Mouse (Mus musculus): ENCODE results near the gene Ube2r2.

Gene Ube2r2

DNA sequence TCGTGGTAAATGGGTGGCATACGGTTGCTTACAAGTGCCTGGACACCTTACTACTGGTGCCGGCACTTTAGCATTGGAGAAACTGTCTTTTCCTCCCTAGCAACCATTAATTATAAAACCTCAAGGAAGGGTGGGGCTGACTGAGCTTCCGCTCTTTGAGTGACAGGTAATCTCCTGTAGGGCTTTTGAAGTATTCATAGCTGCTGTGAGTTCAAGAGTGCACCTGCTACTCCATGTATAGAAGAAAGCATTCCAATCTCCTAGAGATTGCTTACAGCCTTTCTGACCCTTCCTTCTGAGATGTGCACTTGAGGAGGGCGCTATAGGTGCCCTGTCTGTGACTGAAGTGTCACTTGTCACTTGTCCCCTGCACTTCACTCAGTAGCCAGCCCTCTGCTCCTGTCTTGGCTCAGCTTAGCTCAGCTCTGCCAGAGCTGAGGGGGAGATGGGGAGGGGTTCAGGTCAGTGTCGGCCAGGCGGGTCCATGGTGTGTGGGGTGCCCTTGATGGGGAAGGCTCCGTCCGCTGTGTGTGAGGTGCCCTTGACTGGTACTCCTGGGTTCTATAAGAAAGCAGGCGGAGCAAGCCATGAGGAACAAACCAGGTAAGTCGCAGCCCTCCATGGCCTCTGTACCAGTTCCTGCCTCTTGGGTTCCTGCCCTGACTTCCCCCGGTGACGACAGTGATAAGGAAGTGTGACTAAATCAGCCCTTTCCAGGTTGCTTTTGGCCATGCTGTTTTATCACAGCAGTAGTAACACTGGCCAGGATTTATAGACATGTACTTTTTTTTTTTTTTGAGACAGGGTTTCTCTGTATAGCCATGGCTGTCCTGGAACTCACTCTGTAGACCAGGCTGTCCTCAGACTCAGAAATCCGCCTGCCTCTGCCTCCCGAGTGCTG lies 44.5 kb downstream of the Ube2r2 start:
- no peak for DNase-seq

DNA sequence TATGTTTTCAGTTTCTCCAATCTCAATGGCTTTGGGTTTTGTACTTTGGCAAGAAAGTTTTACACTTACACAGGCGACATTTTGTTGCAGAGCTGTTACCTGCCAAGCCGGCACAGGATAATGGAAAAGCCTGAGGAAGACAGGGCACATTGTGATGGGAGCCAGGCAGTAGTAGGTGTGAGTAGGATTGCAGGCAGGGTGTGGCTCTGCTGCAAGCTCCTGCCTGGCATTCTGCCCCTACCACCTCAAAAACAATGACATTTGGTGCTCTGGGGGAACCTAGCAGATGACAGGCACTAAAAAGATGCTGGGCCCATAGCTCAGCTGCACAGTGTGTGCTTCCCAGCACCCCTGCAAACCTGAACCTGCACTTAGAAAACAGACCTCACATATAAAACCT lies 54.3 kb downstream of the Ube2r2 start:
- no peak for DNase-seq

DNA sequence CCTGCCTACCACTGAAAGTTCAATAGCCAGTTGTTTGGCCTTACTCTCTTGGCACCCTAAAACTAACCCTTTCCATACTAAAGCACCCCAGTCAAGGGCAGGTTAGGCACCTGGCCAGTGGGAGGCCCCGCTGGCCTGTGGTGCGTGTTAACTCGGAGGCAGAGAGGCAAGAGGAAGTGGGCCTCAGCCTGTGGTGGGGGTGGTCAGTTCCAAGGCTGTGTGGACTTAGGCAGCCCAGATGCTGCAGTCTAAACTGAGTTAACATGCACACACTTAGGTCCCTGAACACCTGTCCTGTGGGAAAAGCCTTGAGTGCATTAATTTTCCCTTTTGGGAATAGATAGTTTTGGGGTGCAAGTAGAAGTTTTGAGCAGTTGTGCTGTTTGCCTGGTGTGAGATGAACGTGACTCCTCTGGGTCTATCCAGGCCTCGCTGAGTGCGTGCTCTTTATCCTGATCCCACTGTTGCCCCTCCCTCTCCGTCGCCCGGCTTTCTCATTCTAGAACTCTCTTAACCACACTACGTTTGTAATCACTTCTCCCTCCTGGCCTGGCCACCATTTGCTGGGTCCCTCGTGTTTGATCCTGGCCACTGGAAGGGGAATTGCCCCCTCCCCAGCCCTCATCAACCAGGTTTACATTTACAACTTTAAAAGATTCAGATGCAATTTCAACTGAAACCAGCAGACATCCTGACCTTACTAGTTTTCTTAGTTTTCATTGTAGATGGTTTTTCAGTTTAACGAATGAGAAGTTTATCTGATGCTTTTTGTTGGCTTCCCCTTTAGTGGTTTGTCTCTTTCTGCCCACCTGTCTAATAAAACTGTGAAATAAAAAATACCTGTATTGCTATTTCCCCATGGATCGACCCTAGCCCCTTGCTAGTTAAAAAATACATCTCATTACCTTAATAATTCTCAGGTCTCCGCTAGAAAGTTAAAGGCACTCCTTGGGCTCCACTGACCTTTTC lies 57.3 kb downstream of the Ube2r2 start:
- no peak for DNase-seq

DNA sequence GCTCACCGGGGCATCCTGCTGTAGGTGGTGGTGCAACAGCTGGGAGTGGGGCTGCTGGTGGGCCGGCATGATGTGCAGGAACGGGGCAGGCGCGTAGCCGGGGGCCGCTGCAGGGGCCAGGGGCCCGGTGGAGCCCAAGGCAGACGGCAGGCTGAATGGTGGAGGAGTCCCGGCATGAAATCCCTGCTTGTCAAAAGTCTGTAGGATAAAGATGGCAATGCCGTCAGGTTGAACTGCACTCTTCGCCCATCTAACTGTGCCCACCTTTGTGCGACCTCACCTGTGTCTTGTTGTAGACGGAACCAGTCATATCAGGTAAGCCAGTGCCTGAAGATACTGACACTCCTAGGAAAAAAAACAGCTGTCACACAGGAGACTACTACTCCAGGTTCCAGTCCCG lies 59.8 kb downstream of the Ube2r2 start:
- no peak for DNase-seq

DNA sequence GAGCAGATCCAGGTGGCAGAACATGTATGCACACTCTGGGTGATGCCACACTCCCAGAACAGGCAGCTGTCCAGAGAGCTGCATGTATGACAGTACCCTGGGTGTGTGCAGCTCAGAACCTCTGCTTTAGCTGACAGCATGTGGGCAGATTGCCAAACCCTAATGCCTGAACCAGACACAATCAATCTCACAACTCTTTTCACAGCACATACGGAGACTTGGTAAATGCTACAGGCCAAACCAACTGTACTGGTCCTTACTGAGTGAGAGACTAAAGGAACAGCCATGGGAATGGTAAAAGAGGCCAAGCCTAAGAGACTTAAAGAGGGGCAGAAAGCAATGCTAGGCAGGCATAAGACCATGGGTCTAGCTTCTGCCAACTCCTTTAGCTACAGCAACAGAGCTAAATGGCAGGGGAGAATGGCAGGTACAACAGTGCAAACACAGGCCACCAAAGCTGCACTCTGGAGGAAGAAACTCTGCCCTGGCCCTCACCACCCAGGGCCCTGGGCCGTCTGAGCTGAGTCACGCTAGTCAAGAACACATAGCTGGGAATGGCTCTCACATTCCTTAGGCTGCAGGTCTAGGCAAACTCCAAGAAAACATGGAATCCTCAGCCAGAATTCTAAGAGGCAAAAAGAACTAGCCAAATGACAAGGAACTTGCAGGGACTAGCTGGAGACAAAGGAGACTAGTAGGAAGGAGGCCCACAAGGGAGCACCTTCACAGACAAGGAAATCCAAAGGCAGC lies 61.5 kb downstream of the Ube2r2 start:
- DNase-seq = peak; percentile 41 to 53

DNA sequence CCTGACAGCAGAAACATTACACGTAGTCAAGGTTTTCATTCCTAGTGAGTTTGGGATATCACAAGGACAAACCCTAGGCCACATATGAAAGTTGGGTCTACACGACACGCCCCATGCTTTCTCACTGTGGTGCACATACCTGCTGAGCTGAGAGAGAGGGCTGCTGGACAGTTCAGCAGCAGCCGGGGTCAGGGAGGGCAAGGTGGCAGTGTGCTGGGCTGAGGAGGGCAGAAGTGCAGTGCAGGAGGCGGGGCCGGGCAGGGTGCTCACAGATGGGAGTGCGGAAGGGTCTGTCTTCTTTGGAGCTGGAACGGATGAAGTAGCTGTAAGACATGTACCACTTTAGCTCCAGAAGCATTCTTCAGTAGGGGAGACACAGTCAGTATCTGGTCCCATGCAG lies 66.6 kb downstream of the Ube2r2 start:
- DNase-seq = no peak

DNA sequence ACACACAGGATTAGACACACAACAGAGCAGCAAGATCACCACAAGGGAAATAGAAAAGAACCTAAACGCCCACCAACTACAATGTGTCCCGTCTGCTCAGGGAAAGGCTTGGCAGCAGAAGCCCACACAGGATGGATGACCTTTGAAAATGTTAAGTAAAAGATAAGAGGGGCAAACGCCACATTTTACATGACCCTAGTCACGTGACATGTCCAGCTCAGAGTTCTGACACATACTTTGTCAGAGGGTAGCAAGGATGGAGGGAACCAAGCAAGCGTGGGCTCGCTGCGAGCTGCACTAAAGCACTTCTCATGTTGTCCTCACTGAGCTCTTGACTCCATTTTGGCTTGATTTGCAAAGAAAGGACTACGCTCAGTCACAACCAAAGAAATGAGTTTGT lies 70.2 kb downstream of the Ube2r2 start:
- DNase-seq = no peak

DNA sequence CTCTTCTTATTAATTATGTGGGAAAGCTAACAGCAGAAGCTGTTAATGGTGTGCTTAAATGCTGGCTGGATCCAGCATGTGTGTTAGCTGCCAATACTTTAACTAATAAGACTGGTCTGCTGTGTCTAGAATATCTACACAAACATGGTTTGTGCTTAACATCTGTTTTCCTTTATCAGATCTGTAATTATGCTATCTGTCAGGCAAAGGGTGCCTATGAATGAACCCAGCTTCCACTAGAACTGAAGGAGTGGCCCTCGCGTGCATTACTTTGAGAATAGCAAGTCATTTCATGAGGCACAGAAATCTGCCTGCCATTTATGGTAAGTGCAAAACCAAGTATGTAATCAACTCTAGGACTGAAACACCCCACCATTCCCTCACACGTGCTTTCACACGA lies 72.5 kb downstream of the Ube2r2 start:
- peak in 1 of 2 experiments; percentile 32 for DNase-seq

DNA sequence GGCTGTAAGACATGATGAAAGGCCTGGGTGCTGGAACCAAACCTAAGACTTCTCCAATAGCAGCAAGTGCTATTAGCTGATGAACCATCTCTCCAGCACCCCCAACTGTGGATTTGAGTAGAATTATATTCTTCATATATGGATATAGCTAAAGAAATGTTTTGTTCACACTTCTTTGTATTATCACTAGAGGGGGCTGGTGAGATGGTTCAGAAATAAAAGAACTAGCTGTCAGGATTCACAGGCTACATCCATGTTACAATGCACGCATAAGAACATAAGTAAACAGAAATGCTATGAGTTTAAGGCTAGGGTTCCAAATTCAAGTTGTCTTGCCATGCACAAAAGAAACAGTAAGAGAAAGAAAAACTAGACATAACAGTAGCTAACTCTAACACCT lies 89.9 kb downstream of the Ube2r2 start:
- no peak for DNase-seq

DNA sequence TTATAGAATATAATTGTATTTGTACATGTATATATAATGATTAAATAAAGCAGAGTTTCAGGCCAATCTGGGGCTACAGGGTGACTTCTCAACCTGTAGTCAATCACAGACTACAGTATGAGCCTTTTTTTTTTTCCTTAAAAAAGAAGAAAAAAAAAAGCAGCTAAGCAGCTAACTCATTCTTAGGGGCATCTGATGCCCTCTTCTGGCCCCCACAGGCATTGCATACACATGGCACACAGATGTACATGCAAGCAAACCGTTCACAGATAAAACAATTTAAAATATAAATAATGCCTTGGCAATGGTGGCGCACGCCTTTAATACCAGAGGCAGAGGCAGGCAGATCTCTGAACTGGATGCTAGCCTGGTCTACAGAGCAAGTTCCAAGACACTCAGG lies 90.8 kb downstream of the Ube2r2 start:
- peak; percentile 49 to 56 for DNase-seq

DNA sequence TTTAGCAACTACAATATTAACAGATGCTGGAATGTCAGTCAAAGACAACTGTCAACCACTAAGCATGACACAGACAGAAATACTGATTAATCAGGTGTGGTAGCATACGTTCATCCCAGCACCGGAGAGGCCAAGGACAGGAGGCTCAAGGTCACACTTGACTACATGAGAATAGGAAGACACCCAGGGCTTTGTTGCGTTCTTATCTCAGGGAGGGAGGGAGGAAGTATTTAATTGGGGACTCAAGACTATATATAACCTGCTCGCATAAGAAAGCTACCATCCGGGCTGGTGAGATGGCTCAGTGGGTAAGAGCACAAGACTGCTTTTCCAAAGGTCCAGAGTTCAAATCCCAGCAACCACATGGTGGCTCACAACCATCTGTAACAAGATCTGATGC lies 100.1 kb downstream of the Ube2r2 start:
- no peak for DNase-seq

DNA sequence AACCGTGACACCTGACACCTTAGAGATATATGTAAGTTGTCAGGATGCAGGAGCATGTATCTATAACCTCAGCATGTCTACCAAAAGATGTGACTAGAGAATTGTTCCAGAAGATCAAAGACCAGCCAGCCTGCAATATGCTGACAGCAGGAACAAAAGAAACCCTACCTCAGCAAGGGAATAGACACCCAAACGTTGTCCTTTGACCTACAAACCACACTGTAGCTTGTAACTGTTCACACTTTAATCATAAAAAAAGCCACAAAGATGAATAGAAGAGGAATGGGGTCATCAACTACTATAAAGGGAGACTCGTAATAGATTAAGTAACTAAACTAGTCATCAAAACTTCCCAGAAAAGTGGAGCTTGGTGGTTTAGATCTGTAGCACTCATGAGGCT lies 105.4 kb downstream of the Ube2r2 start:
- DNase-seq = no peak

Data from lung, postnatal 4 days (tissue).